Mouse (Mus musculus) cerebellum, postnatal 14 days (tissue): ENCODE data around the gene Gm20773.
"Not testable (repeated sequence)": the region's sequence is repeated elsewhere in the genome, so short reads cannot be mapped to it uniquely, and the experiment has no call there.

Source experiments
- DNase-seq, 2 experiments: peaks; one replicate each; pipeline ENCODE4 v3.0.0; 2021; ENCODE audit warnings: mixed read lengths in 2 of 2

Gm20773 gene

DNA sequence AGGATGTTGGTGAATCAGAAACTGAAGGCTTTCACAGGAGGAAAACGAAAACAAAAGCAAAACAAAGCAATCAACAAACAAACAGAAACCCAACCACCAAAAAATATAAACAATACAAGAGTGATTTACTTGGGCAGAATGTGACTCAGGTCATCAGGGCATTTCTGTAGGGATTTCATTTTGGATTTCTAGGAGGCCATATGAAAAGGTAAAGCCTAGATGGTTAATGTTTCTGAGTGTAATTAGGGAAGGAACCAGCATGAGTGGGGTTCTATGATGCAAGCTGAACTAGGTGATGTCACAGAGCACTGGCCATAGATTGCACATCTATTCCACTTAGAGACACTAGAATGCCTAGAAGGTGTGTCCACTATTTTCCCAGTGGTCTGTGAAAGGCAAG lies at the start of gene Gm20773:
Gene Gm20773, plus strand, starts transcription at position 301 of the 400 bp plus-strand sequence.
- DNase-seq, result not testable (repeated sequence)

DNA sequence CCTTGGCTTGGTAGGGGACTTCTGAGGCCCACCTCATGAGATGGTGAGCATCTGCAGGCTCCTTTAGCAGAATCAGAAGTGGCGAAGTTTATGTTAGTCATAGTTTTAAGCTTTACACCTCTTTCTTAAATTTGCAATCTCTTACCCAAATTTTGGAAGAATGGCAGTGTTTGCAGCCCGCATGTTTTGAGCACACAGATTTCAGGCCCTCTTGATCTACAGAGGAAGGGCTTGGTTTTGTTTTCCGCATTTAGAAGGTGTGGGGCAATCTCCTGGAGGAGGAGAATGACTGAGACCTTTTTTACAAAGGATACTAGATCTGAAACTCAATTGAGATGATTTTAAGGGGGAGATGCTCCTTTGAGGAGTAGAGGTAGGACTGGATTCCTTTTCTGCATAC lies 28.3 kb upstream of the Gm20773 start, which contains the start of gene Gm21866:
Gene Gm21866, minus strand, starts transcription at position 101 of the 400 bp plus-strand sequence.
- not testable (repeated sequence) for DNase-seq
